Mouse (Mus musculus) hindbrain, embryonic 14.5 days (tissue): Measurements from ENCODE around the gene Tet2. TPM values are rescaled to one million over a fixed set of nuclear protein-coding genes. Genes with fewer than 3 reads are reported as not detected.

ENCODE experiments used
- ATAC-seq: fragments of 200-750 bp; cut with Nextera tagmentation; 2 replicates; pipeline ENCODE4 v1.8.0; 2017; ENCODE audit warnings: moderate number of reproducible peaks, mild to moderate bottlenecking, moderate TSS enrichment, moderate library complexity; ENCODE audit not compliant: low FRiP score
- DNase-seq: peaks from one replicate; pipeline ENCODE4 v3.0.0-alpha.2; 2015; ENCODE audit warnings: low spot score
- H3K27ac ChIP-seq: fragments of 300-500 bp; sonication (generic); 2 replicates; pipeline ENCODE4 v1.5.1; 2014; ENCODE audit warnings: mild to moderate bottlenecking, moderate library complexity
- H3K27me3 ChIP-seq: fragments of 300-500 bp; sonication (generic); 2 replicates; pipeline ENCODE4 v1.6.1; 2014; ENCODE audit warnings: mild to moderate bottlenecking, low read length, mixed read lengths; ENCODE audit not compliant: control insufficient read depth, insufficient read depth
- H3K36me3 ChIP-seq: fragments of 300-500 bp; sonication (generic); replicated peaks from 2 replicates; pipeline ENCODE4 v1.6.1; 2014; ENCODE audit not compliant: control insufficient read depth, insufficient read depth
- H3K4me1 ChIP-seq: fragments of 300-500 bp; sonication (generic); replicated peaks from 2 replicates; pipeline ENCODE4 v1.6.1; 2014; ENCODE audit warnings: antibody characterized with exemption, low read length, mixed read lengths; ENCODE audit not compliant: control insufficient read depth, insufficient read depth
- H3K4me2 ChIP-seq: fragments of 300-500 bp; sonication (generic); replicated peaks from 2 replicates; pipeline ENCODE4 v1.6.1; 2014; ENCODE audit warnings: mild to moderate bottlenecking, moderate library complexity
- H3K4me3 ChIP-seq: fragments of 300-500 bp; sonication (generic); replicated peaks from 2 replicates; pipeline ENCODE4 v1.5.1; 2014; ENCODE audit warnings: mild to moderate bottlenecking, low read length
- H3K9ac ChIP-seq: fragments of 300-500 bp; sonication (generic); 2 replicates; pipeline ENCODE4 v1.6.1; 2014
- H3K9me3 ChIP-seq: fragments of 300-500 bp; sonication (generic); 2 replicates; pipeline ENCODE4 v1.6.1; 2016; ENCODE audit warnings: low read length; ENCODE audit not compliant: control insufficient read depth
- WGBS: fragments of 180-500 bp; shearing (Covaris S2); extraction: QIAGEN DNeasy Blood & Tissue Kit; methylation state at CpG from one replicate; pipeline ENCODE4 v1.1.7; 2014; 5-methylcytosine and 5-hydroxymethylcytosine counted together
- polyA plus RNA-seq: library from polyadenylated mRNA; unstranded; fragments of >200 nt; fragmentation: Nextera tagmentation; extraction: Ambion mirVana; gene quantifications from 2 replicates; pipeline ENCODE4 v1.2.1, GENCODE M21; 2014

Tet2 gene
- polyA plus RNA-seq, 1 experiment from 2014 or later = 20.0 TPM

DNA sequence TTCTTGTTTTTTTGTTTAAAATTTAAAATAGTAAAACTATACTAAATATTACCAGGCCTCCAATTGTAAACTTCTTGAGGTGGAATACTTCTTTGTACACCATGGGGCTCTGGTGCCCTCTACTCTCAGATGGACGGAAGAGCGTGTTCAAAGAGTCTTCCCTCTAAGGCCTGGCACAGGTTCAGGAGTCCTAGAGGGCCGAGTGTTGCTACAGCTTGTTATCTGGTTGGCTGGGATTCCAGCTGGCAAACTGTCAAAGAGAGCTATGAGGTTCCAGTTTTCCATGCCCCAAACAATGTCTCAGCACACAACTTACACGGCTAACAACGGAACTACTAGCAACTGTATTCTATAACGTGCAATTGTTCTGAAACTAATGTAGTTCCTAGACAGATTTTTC is 28.8 kb downstream of the Tet2 start:
- Histone ChIP-seq H3K9me3 (no peaks in the 10 kb centered on the region), H3K27me3 (no peaks in the 10 kb centered on the region), H3K4me2 (no peak overlapping the region), H3K36me3 (peaks cover 19% of the 10 kb centered on the region), H3K9ac (no peak overlapping the region), H3K4me1 (no peaks in the 10 kb centered on the region), H3K4me3 (no peak overlapping the region), H3K27ac (no peak overlapping the region)
- ATAC-seq (peak; percentile 47; the same call in 1 of the 2 replicates), DNase-seq (peak; percentile 73)
- 70% methylated on average over 6 of the region's 6 CpGs for WGBS

DNA sequence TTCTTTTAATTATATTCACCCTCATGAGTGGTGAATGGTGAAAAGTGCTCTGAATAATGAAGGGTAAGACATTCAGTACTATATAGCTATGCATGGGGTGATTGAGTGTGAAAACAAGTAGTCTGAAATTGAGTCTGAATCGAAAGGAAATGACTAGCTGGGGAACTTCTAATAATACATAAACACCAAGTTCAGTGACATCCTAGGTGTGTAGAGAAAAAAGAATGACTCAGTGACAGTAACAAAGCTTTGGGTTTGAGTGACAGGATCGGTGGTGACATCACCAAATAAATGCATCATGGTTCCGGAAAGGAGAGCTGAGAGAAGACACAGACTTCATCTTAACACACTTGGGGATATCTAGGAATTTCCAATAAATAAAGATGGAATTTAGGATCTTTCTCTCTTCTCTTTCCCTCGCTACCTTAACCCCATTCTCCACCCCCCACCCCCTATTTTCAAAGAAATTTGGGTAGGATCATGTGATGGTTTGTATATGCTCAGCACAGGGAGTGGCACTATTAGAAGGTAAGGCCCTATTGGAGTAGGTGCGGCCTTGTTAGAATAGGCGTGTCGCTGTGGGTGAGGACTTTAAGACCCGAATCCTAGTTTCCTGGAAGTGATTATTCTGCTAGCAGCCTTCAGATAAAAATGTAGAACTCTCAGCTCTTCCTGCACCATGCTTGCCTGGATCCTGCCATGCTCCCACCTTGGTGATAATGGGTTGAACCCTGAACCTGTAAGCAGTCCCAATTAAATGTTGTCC is 29.6 kb downstream of the Tet2 start:
- H3K36me3 ChIP-seq = peaks cover 19% of the 10 kb centered on the region
- no peak overlapping the region for H3K4me2 ChIP-seq
- no peak overlapping the region for H3K4me3 ChIP-seq
- no peak overlapping the region for H3K9ac ChIP-seq
- no peaks in the 10 kb centered on the region for H3K9me3 ChIP-seq
- WGBS = 95% methylated on average over 8 of the region's 8 CpGs
- no peaks in the 10 kb centered on the region for H3K27me3 ChIP-seq
- DNase-seq (no peak), ATAC-seq (no peak)
- H3K4me1 ChIP-seq = no peaks in the 10 kb centered on the region
- H3K27ac ChIP-seq = no peak overlapping the region

DNA sequence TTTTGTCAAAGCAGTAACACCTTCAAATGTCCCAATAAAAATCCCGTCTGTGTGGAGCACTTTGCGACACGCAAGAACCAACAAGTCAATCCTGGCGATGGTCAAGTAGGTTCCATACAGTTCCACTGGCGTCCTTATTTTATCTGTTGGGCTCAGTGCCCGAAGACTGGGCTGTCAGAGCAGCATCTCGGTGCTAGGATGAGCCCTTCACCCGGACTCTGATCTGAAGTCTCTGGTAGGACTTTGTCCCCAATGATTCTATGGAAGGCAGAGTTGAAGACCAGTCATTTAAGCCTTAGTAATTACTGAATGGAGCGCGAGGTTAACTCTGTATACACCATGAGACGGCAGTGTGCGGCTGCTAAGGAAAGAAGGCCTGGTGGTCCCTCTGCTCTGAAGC is 30.6 kb downstream of the Tet2 start:
- no peak overlapping the region for H3K27ac ChIP-seq
- H3K27me3 ChIP-seq = no peaks in the 10 kb centered on the region
- ATAC-seq = no peak
- peaks cover 19% of the 10 kb centered on the region for H3K36me3 ChIP-seq
- no peak overlapping the region for H3K4me2 ChIP-seq
- 96% methylated on average over 12 of the region's 12 CpGs for WGBS
- no peak overlapping the region for H3K4me3 ChIP-seq
- DNase-seq = no peak
- no peaks in the 10 kb centered on the region for H3K9me3 ChIP-seq
- H3K9ac ChIP-seq = no peak overlapping the region
- no peaks in the 10 kb centered on the region for H3K4me1 ChIP-seq

GRCm38 (mm10) chr3:133513475-133513874 is 31.5 kb downstream of the Tet2 start:
- H3K9me3 ChIP-seq = no peaks in the 10 kb centered on the region
- 85% methylated on average over 7 of the region's 7 CpGs for WGBS
- ATAC-seq = no peak
- H3K36me3 ChIP-seq = peaks cover 19% of the 10 kb centered on the region
- no peak overlapping the region for H3K9ac ChIP-seq
- no peak overlapping the region for H3K4me2 ChIP-seq
- DNase-seq = no peak
- H3K4me3 ChIP-seq = no peak overlapping the region
- no peak overlapping the region for H3K27ac ChIP-seq
- H3K27me3 ChIP-seq = no peaks in the 10 kb centered on the region
- no peaks in the 10 kb centered on the region for H3K4me1 ChIP-seq

GRCm38 (mm10) chr3:133510368-133510767 is 34.6 kb downstream of the Tet2 start:
- DNase-seq (no peak), ATAC-seq (no peak)
- no peak overlapping the region for H3K4me3 ChIP-seq
- no peak overlapping the region for H3K27ac ChIP-seq
- H3K36me3 ChIP-seq = peaks cover 24% of the 10 kb centered on the region
- no peaks in the 10 kb centered on the region for H3K4me1 ChIP-seq
- H3K27me3 ChIP-seq = no peaks in the 10 kb centered on the region
- H3K9me3 ChIP-seq = no peaks in the 10 kb centered on the region
- no peak overlapping the region for H3K9ac ChIP-seq
- H3K4me2 ChIP-seq = no peak overlapping the region
- 92% methylated on average over 4 of the region's 4 CpGs for WGBS

GRCm38 (mm10) chr3:133509796-133510195 is 35.1 kb downstream of the Tet2 start:
- Histone ChIP-seq H3K9ac (no peak overlapping the region), H3K4me1 (no peaks in the 10 kb centered on the region), H3K4me3 (no peak overlapping the region), H3K9me3 (no peaks in the 10 kb centered on the region), H3K27ac (no peak overlapping the region), H3K4me2 (no peak overlapping the region), H3K27me3 (no peaks in the 10 kb centered on the region), H3K36me3 (peaks cover 24% of the 10 kb centered on the region)
- ATAC-seq = no peak
- 92% methylated on average over 2 of the region's 2 CpGs for WGBS
- no peak for DNase-seq

GRCm38 (mm10) chr3:133508881-133509280 is 36.1 kb downstream of the Tet2 start:
- Histone ChIP-seq H3K36me3 (peaks cover 22% of the 10 kb centered on the region), H3K27me3 (no peaks in the 10 kb centered on the region), H3K27ac (no peak overlapping the region), H3K9me3 (no peaks in the 10 kb centered on the region), H3K4me3 (no peak overlapping the region), H3K4me2 (no peak overlapping the region), H3K9ac (no peak overlapping the region), H3K4me1 (no peaks in the 10 kb centered on the region)
- 87% methylated on average over 3 of the region's 3 CpGs for WGBS
- ATAC-seq (no peak), DNase-seq (no peak)

- H3K9ac ChIP-seq = no peak overlapping the region
- ATAC-seq (no peak), DNase-seq (no peak)
- H3K36me3 ChIP-seq = peaks cover 5% of the 10 kb centered on the region; the same call in 1 of the 2 replicates
- H3K9me3 ChIP-seq = no peaks in the 10 kb centered on the region
- no peaks in the 10 kb centered on the region for H3K4me1 ChIP-seq
- H3K27me3 ChIP-seq = no peaks in the 10 kb centered on the region
- 83% methylated on average over 9 of the region's 9 CpGs for WGBS
- H3K27ac ChIP-seq = no peak overlapping the region
- no peak overlapping the region for H3K4me3 ChIP-seq
- H3K4me2 ChIP-seq = no peak overlapping the region
Measured at GRCm38 (mm10) chr3:133506289-133506954, 38.5 kb downstream of the Tet2 start.

DNA sequence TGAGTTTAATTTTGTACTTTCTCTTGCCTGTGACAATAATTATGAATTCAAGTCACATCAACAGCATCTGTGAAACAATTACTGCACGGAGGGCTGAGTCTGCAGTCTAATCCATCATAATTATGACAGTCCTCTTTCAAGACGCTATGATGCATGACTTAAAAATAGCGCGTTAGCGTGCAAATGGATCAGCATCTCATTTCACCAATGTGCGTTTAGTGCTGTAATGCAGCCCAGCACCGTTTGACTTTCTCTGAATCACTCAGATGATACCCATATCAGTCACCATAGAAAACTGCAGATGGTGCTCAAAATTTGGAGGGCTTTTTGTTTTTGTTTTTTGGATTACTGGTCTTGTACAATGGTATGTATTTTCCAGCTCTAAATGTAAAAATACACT is 48.0 kb downstream of the Tet2 start:
- DNase-seq = peak; percentile 75
- Histone ChIP-seq H3K9ac (no peak overlapping the region), H3K36me3 (0 out of 2 replicates have a peak, but pooled peaks cover 4% of the 10 kb centered on the region), H3K4me3 (no peak overlapping the region), H3K27me3 (no peaks in the 10 kb centered on the region), H3K4me2 (peak overlapping the region; percentile 21; the same call in 1 of the 2 replicates), H3K4me1 (no peaks in the 10 kb centered on the region; the same call in 1 of the 2 replicates), H3K9me3 (0 out of 2 replicates have a peak, but pooled peaks cover 5% of the 10 kb centered on the region), H3K27ac (peak overlapping the region; percentile 51)
- ATAC-seq = peak; percentile 91
- 27% methylated on average over 7 of the region's 7 CpGs for WGBS
